Mouse (Mus musculus) c-Kit-positive CD71-negative TER-119-negative erythroid progenitor cells, embryonic 14.5 days (primary cell): ENCODE measurements around the gene Rsc1a1.

Experiments used
- DNase-seq: peaks from one replicate; pipeline ENCODE4 v3.0.0-alpha.2; 2013; ENCODE audit warnings: low read depth

Gene Rsc1a1

GRCm38 (mm10) chr4:141694719-141695118, 9.3 kb upstream of the Rsc1a1 start:
- DNase-seq = no peak

GRCm38 (mm10) chr4:141688505-141688904, 3.1 kb upstream of the Rsc1a1 start:
- no peak for DNase-seq

DNA sequence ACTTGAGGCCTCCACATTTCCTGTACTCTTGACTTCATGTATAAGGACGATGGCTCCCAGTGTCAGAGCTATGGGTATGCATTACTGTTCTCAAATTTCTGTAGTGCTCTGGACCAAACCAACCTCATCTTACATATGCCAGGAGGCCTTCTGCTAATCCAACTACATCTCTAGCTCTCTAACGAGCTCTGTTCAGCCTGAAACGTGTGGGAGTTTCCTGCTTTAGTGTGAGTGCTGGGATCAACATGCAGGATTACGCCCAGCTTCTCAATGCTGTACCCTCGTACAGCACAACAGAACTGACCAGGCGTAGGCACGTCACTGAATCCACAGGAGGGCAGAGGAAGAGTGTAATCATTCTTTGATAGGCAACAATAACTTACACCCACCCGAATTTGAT, 1.1 kb upstream of the Rsc1a1 start:
- no peak for DNase-seq

DNA sequence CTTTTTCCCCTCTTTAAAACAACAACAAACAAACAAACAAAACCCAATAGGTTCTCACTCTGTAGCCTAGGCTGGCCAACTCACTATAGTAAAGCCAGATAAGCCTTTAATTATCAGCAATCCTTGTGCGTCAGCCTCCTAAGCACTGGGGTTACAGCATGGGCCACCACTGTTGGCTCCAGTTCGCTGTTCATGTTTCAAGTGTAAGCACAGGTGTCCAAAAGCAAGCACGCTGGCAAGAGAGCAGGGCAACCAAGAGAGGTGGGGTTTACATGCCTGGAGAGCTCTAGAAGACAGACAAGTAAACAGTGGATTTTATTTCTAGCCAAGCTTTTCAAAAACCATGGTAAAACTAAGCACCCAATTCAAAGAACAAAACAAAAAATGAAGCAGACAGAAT, 694 bp upstream of the Rsc1a1 start:
- no peak for DNase-seq

- no peak for DNase-seq
These were observed 2.6 kb downstream of the Rsc1a1 start for GRCm38 (mm10) chr4:141682706-141683230.

DNA sequence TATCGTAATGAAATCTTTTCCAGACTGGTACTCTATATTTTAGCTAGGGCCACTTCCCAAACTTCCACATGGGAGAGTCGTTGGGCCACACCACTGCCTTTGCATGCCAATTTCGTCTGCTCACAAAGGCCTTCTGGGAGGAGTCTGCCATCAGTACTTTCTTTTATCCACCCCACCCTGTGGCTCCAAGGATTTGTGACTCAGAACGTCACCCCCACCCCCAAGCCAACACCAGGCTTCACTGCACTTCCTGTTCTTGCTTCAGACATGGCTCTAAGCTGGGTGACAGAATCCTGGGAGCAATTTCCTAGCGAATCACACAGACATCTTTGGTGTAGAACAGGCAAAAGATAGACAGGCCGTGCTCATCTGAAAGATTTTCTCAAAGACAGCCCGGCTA, 3.6 kb downstream of the Rsc1a1 start:
- no peak for DNase-seq

DNA sequence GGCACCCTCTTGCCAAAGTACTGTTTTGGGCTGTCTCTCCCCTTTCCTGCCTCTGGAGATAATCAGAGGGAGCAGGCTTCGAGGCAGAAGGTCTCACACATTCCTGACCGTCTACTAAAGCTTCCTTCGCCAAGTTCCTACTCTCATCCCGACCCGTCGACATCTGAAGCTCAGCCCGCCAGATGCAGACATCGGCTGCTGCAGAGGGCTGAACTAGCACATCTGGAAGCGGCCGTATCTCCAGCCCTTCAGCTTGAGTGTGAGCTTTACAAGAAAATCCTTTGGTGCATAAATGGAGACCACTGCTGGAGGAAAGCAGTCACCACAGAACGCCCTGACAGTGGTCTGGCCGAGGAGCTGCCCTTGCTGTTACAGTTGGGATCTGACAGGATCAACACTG, 4.5 kb downstream of the Rsc1a1 start:
- no peak for DNase-seq

DNA sequence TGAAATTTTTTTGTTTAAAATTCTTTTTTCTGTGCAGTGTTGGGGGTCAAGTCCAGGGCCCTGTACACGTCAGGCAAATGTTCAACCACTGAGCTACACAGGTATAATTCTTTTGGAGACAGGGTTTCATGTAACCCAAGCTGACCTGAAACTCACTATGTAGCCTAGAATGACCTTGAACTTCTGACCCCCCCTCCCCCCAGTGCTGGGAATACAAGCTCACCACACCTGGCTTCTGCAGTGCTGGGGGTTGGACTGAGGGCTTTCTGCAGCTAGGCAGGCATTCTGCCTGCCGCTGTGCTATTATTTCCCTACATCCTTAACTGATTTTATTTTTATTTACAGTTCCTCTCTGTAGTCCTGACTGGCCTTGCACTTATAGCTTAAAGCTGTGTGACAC, 6.4 kb downstream of the Rsc1a1 start:
- DNase-seq = no peak

DNA sequence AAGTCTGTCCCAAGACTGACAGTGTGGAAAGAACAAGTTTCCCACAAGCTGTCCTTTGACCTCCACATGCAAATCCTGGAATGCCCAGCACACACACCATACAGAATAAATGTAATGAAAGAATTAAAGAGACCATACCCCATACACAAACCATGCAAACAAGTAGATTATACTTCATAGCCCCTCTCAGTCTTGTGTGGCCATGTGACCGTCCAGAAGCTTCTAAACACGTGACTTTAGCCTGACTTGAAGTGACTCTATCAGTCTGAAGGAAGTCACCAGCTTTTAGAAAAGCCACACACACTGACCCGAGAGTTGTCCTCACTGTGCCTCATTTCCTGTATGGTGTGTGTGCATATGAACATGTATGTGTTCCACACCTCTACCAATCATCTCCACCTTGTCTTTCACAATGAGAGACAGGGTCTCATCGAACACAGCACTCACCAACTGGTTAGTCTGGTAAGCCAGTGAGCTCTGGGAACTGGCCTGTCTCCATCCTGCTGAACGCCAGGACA, 8.9 kb downstream of the Rsc1a1 start:
- no peak for DNase-seq

DNA sequence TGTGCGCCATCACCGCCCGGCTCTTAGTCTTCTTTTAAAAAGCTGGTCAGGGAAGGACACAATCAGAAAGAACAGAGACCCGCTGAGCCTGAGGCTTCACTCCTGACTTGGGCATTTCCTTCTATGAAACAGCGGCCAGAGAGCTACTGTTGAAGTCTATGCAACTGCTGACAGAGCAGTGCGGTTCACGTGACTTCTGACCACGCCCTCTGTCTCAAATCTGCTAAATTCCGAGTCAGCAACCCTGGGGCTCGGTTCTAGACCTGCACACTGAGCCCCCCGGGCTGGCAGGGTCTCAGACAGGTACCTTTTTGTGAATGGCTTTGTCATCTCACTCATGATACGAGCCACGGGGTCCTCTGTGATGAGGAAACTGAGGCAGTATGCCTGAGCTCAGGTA, 13.1 kb downstream of the Rsc1a1 start:
- DNase-seq = no peak

DNA sequence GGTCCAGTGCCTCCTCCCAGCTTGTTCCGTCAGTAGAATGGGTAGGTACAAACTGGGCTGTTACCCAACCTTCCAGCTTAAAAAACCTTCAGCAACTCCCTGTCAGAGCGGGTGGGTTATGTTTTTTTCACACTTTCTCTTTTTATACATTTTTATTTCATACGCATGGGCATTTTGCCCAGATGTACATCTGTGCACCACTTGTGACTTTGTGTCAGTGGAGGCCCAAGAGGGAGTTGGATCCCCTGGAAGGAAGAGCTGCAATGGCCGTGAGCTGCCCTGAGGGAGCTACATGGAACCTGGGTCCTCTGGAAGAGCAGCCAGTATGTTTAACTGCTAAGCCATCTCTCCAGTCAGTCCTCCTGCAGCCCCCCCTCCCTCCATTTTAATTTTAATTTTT, 14.0 kb downstream of the Rsc1a1 start:
- no peak for DNase-seq

- peak; percentile 50 for DNase-seq
These were observed 15.3 kb downstream of the Rsc1a1 start for GRCm38 (mm10) chr4:141669898-141670712.

GRCm38 (mm10) chr4:141664799-141665198, 20.6 kb downstream of the Rsc1a1 start, which contains the start of gene Plekhm2:
Gene Plekhm2, minus strand, starts transcription at chr4:141664899.
- no peak for DNase-seq

DNA sequence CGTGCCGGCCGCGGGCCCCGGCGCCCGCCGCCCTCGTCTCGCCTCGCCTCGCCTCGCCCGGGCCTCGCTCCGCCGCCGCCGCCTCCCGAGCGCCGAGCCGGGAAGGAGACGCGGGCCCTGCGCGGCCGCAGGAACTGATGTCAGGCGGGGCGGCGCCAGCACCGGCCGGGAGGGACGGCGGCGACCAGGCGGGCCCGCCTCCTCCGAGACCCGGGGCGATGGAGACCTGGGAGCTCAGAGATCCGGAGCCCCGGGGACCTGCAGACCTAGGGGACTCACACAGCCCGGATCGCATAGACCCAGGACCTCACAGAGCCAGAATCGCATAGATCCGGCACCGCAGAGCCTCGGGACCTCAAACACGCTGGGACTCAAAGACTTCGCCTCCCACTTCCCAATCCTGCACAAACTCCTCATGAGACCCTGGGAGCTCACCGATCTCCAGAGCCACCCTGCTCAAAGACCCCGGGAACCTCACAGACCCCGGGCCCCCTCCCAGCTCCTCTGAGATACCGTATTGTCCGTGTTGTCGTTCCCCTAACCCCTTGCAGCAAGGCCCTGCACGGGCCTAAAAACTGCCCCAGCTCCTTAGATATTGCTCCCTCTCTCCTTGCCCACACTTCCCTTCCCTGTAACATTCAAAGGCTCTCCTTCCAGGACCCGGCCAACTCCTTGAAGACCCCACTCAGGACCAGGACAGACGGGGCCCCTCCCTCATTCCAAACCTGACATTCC, 21.2 kb downstream of the Rsc1a1 start:
- DNase-seq = peak; percentile 48

GRCm38 (mm10) chr4:141663122-141663931, 22.1 kb downstream of the Rsc1a1 start:
- DNase-seq = no peak

GRCm38 (mm10) chr4:141660884-141661283, 24.5 kb downstream of the Rsc1a1 start:
- no peak for DNase-seq

DNA sequence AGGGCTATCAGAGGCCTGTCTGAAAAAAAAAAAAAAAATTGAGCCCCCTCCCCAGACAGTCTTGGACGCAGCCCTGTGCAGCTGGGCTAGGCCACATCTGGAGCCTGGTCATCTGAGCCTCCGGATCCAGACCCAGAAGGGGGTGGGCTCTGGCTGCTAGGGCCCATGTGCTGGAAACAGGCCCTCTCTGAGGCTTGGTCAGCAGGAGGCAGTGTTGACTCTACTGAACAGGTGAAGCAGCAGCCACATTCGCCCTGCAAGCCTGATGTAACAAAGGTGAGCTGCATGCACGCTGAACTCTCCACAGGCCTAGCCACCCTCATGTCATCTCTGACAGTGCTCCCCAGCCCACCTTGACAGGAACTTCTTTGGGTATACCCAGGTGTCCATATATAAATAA, 25.7 kb downstream of the Rsc1a1 start:
- no peak for DNase-seq

- no peak for DNase-seq
These were observed 26.4 kb downstream of the Rsc1a1 start for GRCm38 (mm10) chr4:141658846-141659484.

DNA sequence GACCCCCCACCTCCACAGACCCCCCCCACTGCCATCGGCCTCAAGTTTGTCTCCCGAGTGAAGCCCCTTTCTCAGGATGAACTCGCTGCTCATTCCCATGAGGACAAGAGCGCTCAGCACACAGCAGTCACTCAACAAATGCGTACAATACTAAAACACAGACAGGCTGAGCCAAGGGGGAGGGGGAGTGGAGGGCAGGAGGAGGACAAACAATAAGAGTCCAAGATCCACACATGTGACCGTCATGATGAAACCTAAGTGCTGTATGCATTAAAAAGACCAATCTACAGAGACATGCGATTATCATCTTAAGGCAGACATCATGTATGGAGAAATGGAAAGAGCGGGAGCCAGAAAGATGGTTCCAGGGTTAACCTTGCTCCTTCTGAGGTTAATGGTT, 28.5 kb downstream of the Rsc1a1 start:
- no peak for DNase-seq

GRCm38 (mm10) chr4:141655908-141656608, 29.3 kb downstream of the Rsc1a1 start:
- DNase-seq = no peak

DNA sequence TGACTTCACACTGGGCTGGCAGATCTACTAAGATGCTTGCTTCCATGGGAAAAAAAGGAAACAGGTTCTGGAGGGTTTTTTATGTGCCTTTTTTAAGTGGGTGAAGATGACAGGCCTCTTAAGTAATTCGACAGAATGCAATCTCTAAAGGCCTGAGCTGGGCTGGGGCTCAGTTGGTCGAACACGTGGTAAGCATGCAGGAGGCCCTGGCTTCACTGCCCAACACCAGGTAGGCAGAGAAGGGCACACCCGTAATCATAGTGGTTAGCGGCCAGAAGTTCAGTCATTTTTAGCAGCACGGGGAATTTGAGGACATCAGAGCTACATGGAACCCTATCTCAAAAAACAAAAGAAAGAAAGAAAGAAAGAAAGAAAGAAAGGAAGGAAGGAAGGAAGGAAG, 30.9 kb downstream of the Rsc1a1 start:
- DNase-seq = no peak
